In the genomic region with DNA sequence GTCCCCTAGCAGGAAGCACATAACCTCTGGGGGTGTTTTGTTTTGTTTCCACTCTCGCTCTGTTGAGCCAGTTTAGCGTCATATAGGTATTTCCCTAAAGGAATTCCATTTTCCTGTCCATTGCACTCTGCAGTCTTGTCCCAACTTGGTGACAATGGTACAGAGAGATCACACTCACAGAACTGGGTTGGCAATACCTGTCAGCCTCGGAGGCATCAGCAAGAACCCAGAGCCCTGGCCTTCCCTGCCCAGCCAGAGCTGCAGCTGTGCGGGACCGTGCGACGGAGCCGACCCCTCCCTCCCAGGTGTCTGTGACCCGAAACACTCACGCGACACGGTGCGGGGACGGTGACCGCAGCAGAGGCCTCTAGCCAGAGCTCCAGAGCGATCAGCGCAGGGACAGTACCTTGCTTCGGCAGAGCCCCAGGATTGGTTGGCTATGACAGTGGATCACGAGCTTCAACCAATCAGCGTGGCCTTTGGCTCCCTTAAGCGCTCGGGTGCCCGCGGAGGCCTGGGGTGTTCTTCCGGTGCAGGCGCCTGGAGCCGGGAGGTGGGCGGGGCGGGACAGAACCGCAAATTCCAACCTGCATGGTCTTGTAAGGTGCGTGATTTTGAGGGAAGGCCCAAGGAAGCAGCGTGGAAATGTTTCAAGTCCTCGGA, we compare ENCODE assay signal across 7 mouse cellular contexts. TPM values are rescaled to one million over a fixed set of nuclear protein-coding genes. Genes with fewer than 3 reads are reported as not detected.
DNase-seq lines count a peak whose midpoint lies in the region; ATAC-seq and TF ChIP-seq lines count a peak whose summit lies in the region.

No protein-coding gene starts in this region.

- no peaks in the 10 kb centered on the region for H3K27me3 ChIP-seq in intestine, postnatal 0 days (replicated peaks; ENCODE audit: control insufficient read depth, insufficient read depth, low read length)
- peaks cover 4% of the 10 kb centered on the region; the same call in 1 of the 2 replicates for H3K27me3 ChIP-seq in midbrain, embryonic 12.5 days
- H3K27me3 ChIP-seq in small intestine, adult 2 months (ENCODE audit: control insufficient read depth, insufficient read depth, low read length), result no peaks in the 10 kb centered on the region

- DNase-seq in adrenal gland, adult 2 months, result peak; percentile 94
- DNase-seq in embryo, embryonic 11.5 days (ENCODE audit: low read depth, low spot score), result peak; percentile 75
- DNase-seq in gastrocnemius, postnatal 36 days, result peak; percentile 77 to 89
- DNase-seq in left cerebral cortex, postnatal 4 days, result peak; percentile 92

- intact Hi-C loops in gastrocnemius, postnatal 36 days (cut with DNase I), result no loop called here
- intact Hi-C loops in left cerebral cortex, postnatal 4 days (cut with DNase I), result no loop called here

- peak; percentile 78 for TF ChIP-seq POLR2A in small intestine, adult 2 months (IDR thresholded peaks at IDR 0.05; ENCODE audit: low read depth, low read length)

- H3K9ac ChIP-seq in intestine, postnatal 0 days (ENCODE audit: low read depth, low read length), result peak overlapping the region; percentile 50
- peak overlapping the region; percentile 74 for H3K9ac ChIP-seq in midbrain, embryonic 12.5 days (replicated peaks)

- no peaks in the 10 kb centered on the region for H3K9me3 ChIP-seq in intestine, postnatal 0 days (ENCODE audit: control insufficient read depth)
- no peaks in the 10 kb centered on the region for H3K9me3 ChIP-seq in midbrain, embryonic 12.5 days

- peak overlapping the region; percentile 94 for H3K4me2 ChIP-seq in intestine, postnatal 0 days (replicated peaks; ENCODE audit: low read depth)
- H3K4me2 ChIP-seq in midbrain, embryonic 12.5 days (replicated peaks), result peak overlapping the region; percentile 76

- no peak for TF ChIP-seq CTCF in intestine, postnatal 0 days (IDR thresholded peaks at IDR 0.05; ENCODE audit: low read depth)
- TF ChIP-seq CTCF in small intestine, adult 2 months (IDR thresholded peaks at IDR 0.05; ENCODE audit: extremely low read depth, insufficient read length, insufficient replicate concordance, low read depth, low read length), result no peak

- peak overlapping the region; percentile 77 for H3K27ac ChIP-seq in intestine, postnatal 0 days (ENCODE audit: low read depth, low read length)
- no peak overlapping the region for H3K27ac ChIP-seq in midbrain, embryonic 12.5 days (replicated peaks)
- H3K27ac ChIP-seq in small intestine, adult 2 months (ENCODE audit: insufficient read depth, low read depth, low read length), result peak overlapping the region; percentile 73

- ATAC-seq in intestine, postnatal 0 days, result peak; percentile 97
- peak; percentile 100 for ATAC-seq in midbrain, embryonic 12.5 days (ENCODE audit: low FRiP score, low read depth)

- peaks cover 19% of the 10 kb centered on the region for H3K36me3 ChIP-seq in intestine, postnatal 0 days (ENCODE audit: control insufficient read depth, insufficient read depth)
- no peaks in the 10 kb centered on the region for H3K36me3 ChIP-seq in midbrain, embryonic 12.5 days
- H3K36me3 ChIP-seq in small intestine, adult 2 months (ENCODE audit: control insufficient read depth, insufficient read depth, low read length), result peaks cover 10% of the 10 kb centered on the region; the same call in 1 of the 2 replicates

- WGBS in intestine, postnatal 0 days, result 2% methylated on average over 33 of the region's 33 CpGs
- whole genome bisulfite sequencing in midbrain, embryonic 12.5 days, result 2% methylated on average over 33 of the region's 33 CpGs
- WGBS in small intestine, adult 2 months, result 1% methylated on average over 33 of the region's 33 CpGs

- H3K4me3 ChIP-seq in intestine, postnatal 0 days (ENCODE audit: low read depth, low read length), result peak overlapping the region; percentile 57
- H3K4me3 ChIP-seq in midbrain, embryonic 12.5 days, result peak overlapping the region; percentile 64
- H3K4me3 ChIP-seq in small intestine, adult 2 months (ENCODE audit: low read depth, low read length), result peak overlapping the region; percentile 66

- H3K4me1 ChIP-seq in intestine, postnatal 0 days (replicated peaks; ENCODE audit: control insufficient read depth, insufficient read depth, low read length), result no peaks in the 10 kb centered on the region
- H3K4me1 ChIP-seq in midbrain, embryonic 12.5 days, result peaks cover 18% of the 10 kb centered on the region; the same call in 1 of the 2 replicates
- peaks cover 6% of the 10 kb centered on the region for H3K4me1 ChIP-seq in small intestine, adult 2 months (ENCODE audit: control insufficient read depth, insufficient read depth, insufficient read length, low read length)

RNA-seq across cellular contexts. Expression of gene Plgrkt, which starts 5.6 kb away (rescaled TPM):
- total RNA-seq in adrenal gland, adult 2 months (2021), result 10 to 100 TPM; 49.7 to 56.9 TPM
- 71.8 and 74.8 TPM in 2 replicates for polyA plus RNA-seq in adrenal gland, adult 2 months (2012; rRNA removed)
- total RNA-seq in gastrocnemius, postnatal 36 days (2021), result 10 to 100 TPM; 15.5 to 17.4 TPM
- polyA plus RNA-seq in intestine, postnatal 0 days (2015; fragmentation: Nextera tagmentation; extraction: Ambion mirVana), result 147 TPM in 2 replicates
- total RNA-seq in left cerebral cortex, postnatal 4 days (2021), result 10 to 100 TPM; 47.4 to 49.6 TPM
- polyA plus RNA-seq in midbrain, embryonic 12.5 days (2016; fragmentation: Nextera tagmentation; extraction: Ambion mirVana), result 70.1 and 72.6 TPM in 2 replicates
- 12.1 and 25.6 TPM in 2 replicates for polyA plus RNA-seq in small intestine, adult 2 months (2012; rRNA removed)

RNA-seq across cellular contexts. Expression of gene Cd274, which starts 5.7 kb away (rescaled TPM):
- 10 to 100 TPM in 1 of 2 experiments, 1 to 10 TPM in 1; 5.0 to 10.7 TPM for total RNA-seq in adrenal gland, adult 2 months (2021)
- 1.8 and 2.0 TPM in 2 replicates for polyA plus RNA-seq in adrenal gland, adult 2 months (2012; rRNA removed)
- total RNA-seq in gastrocnemius, postnatal 36 days (2021), result under 1 TPM; 0.52 to 0.61 TPM
- 0.30 TPM in 2 replicates for polyA plus RNA-seq in intestine, postnatal 0 days (2015; fragmentation: Nextera tagmentation; extraction: Ambion mirVana)
- total RNA-seq in left cerebral cortex, postnatal 4 days (2021), result 1 to 10 TPM; 1.3 to 1.5 TPM
- 0.33 and 0.35 TPM in 2 replicates for polyA plus RNA-seq in midbrain, embryonic 12.5 days (2016; fragmentation: Nextera tagmentation; extraction: Ambion mirVana)
- 0.86 and 3.7 TPM in 2 replicates for polyA plus RNA-seq in small intestine, adult 2 months (2012; rRNA removed)

RNA-seq across cellular contexts. Expression of gene Rln1, which starts 27.1 kb away (rescaled TPM):
- not detected for total RNA-seq in adrenal gland, adult 2 months (2021)
- polyA plus RNA-seq in adrenal gland, adult 2 months (2012; rRNA removed), result not detected in 2 replicates
- not detected for total RNA-seq in gastrocnemius, postnatal 36 days (2021)
- polyA plus RNA-seq in intestine, postnatal 0 days (2015; fragmentation: Nextera tagmentation; extraction: Ambion mirVana), result not detected in 2 replicates
- 1 to 10 TPM; 3.2 to 4.9 TPM for total RNA-seq in left cerebral cortex, postnatal 4 days (2021)
- polyA plus RNA-seq in midbrain, embryonic 12.5 days (2016; fragmentation: Nextera tagmentation; extraction: Ambion mirVana), result 0.43 and 0.78 TPM in 2 replicates
- polyA plus RNA-seq in small intestine, adult 2 months (2012; rRNA removed), result not detected in 2 replicates

RNA-seq across cellular contexts. Expression of gene Insl6, which starts 36.4 kb away (rescaled TPM):
- 1 to 10 TPM in 1 of 2 experiments, under 1 TPM in 1; 0.58 to 1.3 TPM for total RNA-seq in adrenal gland, adult 2 months (2021)
- polyA plus RNA-seq in adrenal gland, adult 2 months (2012; rRNA removed), result 0.36 and 0.39 TPM in 2 replicates
- total RNA-seq in gastrocnemius, postnatal 36 days (2021), result not detected
- 48.4 and 50.0 TPM in 2 replicates for polyA plus RNA-seq in intestine, postnatal 0 days (2015; fragmentation: Nextera tagmentation; extraction: Ambion mirVana)
- not detected for total RNA-seq in left cerebral cortex, postnatal 4 days (2021)
- 4.0 and 5.9 TPM in 2 replicates for polyA plus RNA-seq in midbrain, embryonic 12.5 days (2016; fragmentation: Nextera tagmentation; extraction: Ambion mirVana)
- 6.8 and 7.1 TPM in 2 replicates for polyA plus RNA-seq in small intestine, adult 2 months (2012; rRNA removed)

RNA-seq across cellular contexts. Expression of gene Pdcd1lg2, which starts 49.1 kb away (rescaled TPM):
- not detected for total RNA-seq in adrenal gland, adult 2 months (2021)
- not detected in 2 replicates for polyA plus RNA-seq in adrenal gland, adult 2 months (2012; rRNA removed)
- not detected for total RNA-seq in gastrocnemius, postnatal 36 days (2021)
- 0.17 TPM in 1 of 2 replicates, not detected in the other for polyA plus RNA-seq in intestine, postnatal 0 days (2015; fragmentation: Nextera tagmentation; extraction: Ambion mirVana)
- total RNA-seq in left cerebral cortex, postnatal 4 days (2021), result under 1 TPM in 1 of 2 experiments, not detected in 1; 0.28 TPM
- polyA plus RNA-seq in midbrain, embryonic 12.5 days (2016; fragmentation: Nextera tagmentation; extraction: Ambion mirVana), result not detected in 2 replicates
- 0.33 and 0.47 TPM in 2 replicates for polyA plus RNA-seq in small intestine, adult 2 months (2012; rRNA removed)
